In genomic region chr10:67126061-67126858, GRCm38 (mm10) we compare ENCODE assay signal across 8 mouse cellular contexts. TPM values are rescaled to one million over a fixed set of nuclear protein-coding genes. Genes with fewer than 3 reads are reported as not detected.
DNase-seq lines count a peak whose midpoint lies in the region; ATAC-seq and TF ChIP-seq lines count a peak whose summit lies in the region.

No protein-coding gene starts in this region.

- no peak for TF ChIP-seq CTCF in G1E (IDR thresholded peaks at IDR 0.05; ENCODE audit: low read depth, low read length)
- no peak for TF ChIP-seq CTCF in lung, embryonic 14.5 days (IDR thresholded peaks at IDR 0.05; ENCODE audit: low read depth)

- under 1% methylated on average over 47 of the region's 50 CpGs for WGBS in forebrain, embryonic 16.5 days
- under 1% methylated on average over 45 of the region's 50 CpGs for WGBS in lung, embryonic 14.5 days

- intact Hi-C loops in heart, postnatal 36 days (cut with DNase I) = loop anchor here (2.0 to 5.0 kb wide), 3 partner anchors 29 to 214 kb away; partner anchors contain the start of genes Jmjd1c and Reep3

- H3K4me1 ChIP-seq in G1E (ENCODE audit: insufficient read depth, low read depth, low read length) = peaks cover 49% of the 10 kb centered on the region
- peaks cover 25% of the 10 kb centered on the region for H3K4me1 ChIP-seq in forebrain, embryonic 16.5 days (replicated peaks; ENCODE audit: control insufficient read depth, insufficient read depth, low read length)
- peaks cover 6% of the 10 kb centered on the region for H3K4me1 ChIP-seq in lung, embryonic 14.5 days (ENCODE audit: insufficient read depth)

- no peaks in the 10 kb centered on the region for H3K27me3 ChIP-seq in G1E (ENCODE audit: insufficient read depth, low read length)
- H3K27me3 ChIP-seq in forebrain, embryonic 16.5 days (replicated peaks; ENCODE audit: control insufficient read depth, insufficient read depth, low read length) = no peaks in the 10 kb centered on the region
- no peaks in the 10 kb centered on the region for H3K27me3 ChIP-seq in lung, embryonic 14.5 days (ENCODE audit: insufficient read depth, low read length)

- peak; percentile 53 for DNase-seq in G1E (ENCODE audit: low spot score)
- DNase-seq in adrenal gland, postnatal 36 days = peak; percentile 32 to 55
- peak; percentile 50 to 61 for DNase-seq in heart, postnatal 36 days
- peak; percentile 56 for DNase-seq in layer of hippocampus, adult 11-12 months (ENCODE audit: low spot score)
- DNase-seq in lung, embryonic 14.5 days = peak; percentile 78
- peak; percentile 74 to 78 for DNase-seq in right cerebral cortex, adult 2 months (ENCODE audit: low spot score in 2 of 2)
- no peak for DNase-seq in urinary bladder, postnatal 10 days (ENCODE audit: low spot score)

- ATAC-seq in G1E (ENCODE audit: extremely low read depth, insufficient number of reproducible peaks, low FRiP score, poor library complexity, severe bottlenecking) = peak; percentile 47
- peak; percentile 78 for ATAC-seq in forebrain, embryonic 16.5 days
- ATAC-seq in lung, embryonic 14.5 days (ENCODE audit: insufficient read depth) = peak; percentile 79

- H3K36me3 ChIP-seq in G1E (replicated peaks) = peaks cover 9% of the 10 kb centered on the region
- H3K36me3 ChIP-seq in forebrain, embryonic 16.5 days (ENCODE audit: control insufficient read depth, insufficient read depth) = no peaks in the 10 kb centered on the region
- no peaks in the 10 kb centered on the region for H3K36me3 ChIP-seq in lung, embryonic 14.5 days (ENCODE audit: insufficient read depth)

- no peaks in the 10 kb centered on the region for H3K9me3 ChIP-seq in G1E (replicated peaks)
- H3K9me3 ChIP-seq in forebrain, embryonic 16.5 days (ENCODE audit: control insufficient read depth, low read length) = no peaks in the 10 kb centered on the region
- no peaks in the 10 kb centered on the region for H3K9me3 ChIP-seq in lung, embryonic 14.5 days (ENCODE audit: low read depth, low read length)

- H3K4me2 ChIP-seq in forebrain, embryonic 16.5 days (ENCODE audit: low read length) = peak overlapping the region; percentile 75
- H3K4me2 ChIP-seq in lung, embryonic 14.5 days = peak overlapping the region; percentile 96

- peak overlapping the region; percentile 93 for H3K4me3 ChIP-seq in G1E (ENCODE audit: low read depth, low read length)
- peak overlapping the region; percentile 85 for H3K4me3 ChIP-seq in forebrain, embryonic 16.5 days (replicated peaks; ENCODE audit: low read length)
- H3K4me3 ChIP-seq in lung, embryonic 14.5 days (ENCODE audit: low read depth, low read length) = peak overlapping the region; percentile 87

- H3K27ac ChIP-seq in forebrain, embryonic 16.5 days (ENCODE audit: low read length) = peak overlapping the region; percentile 93
- H3K27ac ChIP-seq in lung, embryonic 14.5 days (ENCODE audit: low read depth) = peak overlapping the region; percentile 77

- H3K9ac ChIP-seq in forebrain, embryonic 16.5 days (replicated peaks; ENCODE audit: low read depth, low read length) = peak overlapping the region; percentile 90
- peak overlapping the region; percentile 77 for H3K9ac ChIP-seq in lung, embryonic 14.5 days

RNA-seq across cellular contexts. Expression of gene Reep3, which starts 29.5 kb away (rescaled TPM):
- total RNA-seq in G1E (2014; fragmentation: Nextera tagmentation) (42.3 and 42.7 TPM in 2 replicates), G1E (2017) (19.6 and 21.9 TPM in 2 replicates)
- polyA plus RNA-seq in G1E (2012) = 1.4 and 2.1 TPM in 2 replicates
- 10 to 100 TPM; 44.7 to 46.3 TPM for total RNA-seq in adrenal gland, postnatal 36 days (2021)
- 34.9 and 39.3 TPM in 2 replicates for polyA plus RNA-seq in forebrain, embryonic 16.5 days (2015; fragmentation: Nextera tagmentation; extraction: Ambion mirVana)
- 10 to 100 TPM; 22.2 to 22.5 TPM for total RNA-seq in heart, postnatal 36 days (2021)
- polyA plus RNA-seq in lung, embryonic 14.5 days (2014; fragmentation: Nextera tagmentation; extraction: Ambion mirVana) = 31.7 and 33.2 TPM in 2 replicates

RNA-seq across cellular contexts. Expression of gene Jmjd1c, which starts 30.3 kb away (rescaled TPM):
- total RNA-seq in G1E (2014; fragmentation: Nextera tagmentation) (184 and 202 TPM in 2 replicates), G1E (2017) (81.8 and 102 TPM in 2 replicates)
- polyA plus RNA-seq in G1E (2012) = 7.4 and 9.1 TPM in 2 replicates
- total RNA-seq in adrenal gland, postnatal 36 days (2021) = 10 to 100 TPM; 52.9 to 57.7 TPM
- polyA plus RNA-seq in forebrain, embryonic 16.5 days (2015; fragmentation: Nextera tagmentation; extraction: Ambion mirVana) = 51.8 and 55.2 TPM in 2 replicates
- total RNA-seq in heart, postnatal 36 days (2021) = 10 to 100 TPM; 39.4 to 41.1 TPM
- 34.8 and 34.9 TPM in 2 replicates for polyA plus RNA-seq in lung, embryonic 14.5 days (2014; fragmentation: Nextera tagmentation; extraction: Ambion mirVana)
